Mouse (Mus musculus) stomach, postnatal 0 days (tissue): Measurements from ENCODE around the gene Cnfn.

Experiments used
- CTCF ChIP-seq: IDR thresholded peaks from 2 replicates; pipeline ENCODE4 v1.5.1; 2016; ENCODE audit warnings: antibody characterized with exemption, low read depth, mild to moderate bottlenecking, moderate library complexity
- EP300 ChIP-seq: optimal IDR thresholded peaks from 2 replicates; pipeline ENCODE3; 2016; ENCODE audit warnings: antibody characterized with exemption

GRCm38 (mm10) chr7:25368333-25368732 lies 1.2 kb downstream of the Cnfn start:
- TF ChIP-seq CTCF (no peak), EP300 (no peak)
